Mouse (Mus musculus) c-Kit-positive CD71-positive TER-119-negative erythroid progenitor cells, embryonic 14.5 days (primary cell): Measurements from ENCODE around the gene Fam114a1.

Experiments used
- DNase-seq: peaks from one replicate; pipeline ENCODE4 v3.0.0-alpha.2; 2013; ENCODE audit warnings: low read depth

The Fam114a1 gene

GRCm38 (mm10) chr5:65057596-65057995, 87.7 kb downstream of the Fam114a1 start:
- DNase-seq, result no peak

- DNase-seq, result no peak
Observed at GRCm38 (mm10) chr5:65059806-65060205, 89.9 kb downstream of the Fam114a1 start.

GRCm38 (mm10) chr5:65062236-65062635, 92.4 kb downstream of the Fam114a1 start:
- no peak for DNase-seq

GRCm38 (mm10) chr5:65063266-65063665, 93.4 kb downstream of the Fam114a1 start:
- DNase-seq, result no peak

DNA sequence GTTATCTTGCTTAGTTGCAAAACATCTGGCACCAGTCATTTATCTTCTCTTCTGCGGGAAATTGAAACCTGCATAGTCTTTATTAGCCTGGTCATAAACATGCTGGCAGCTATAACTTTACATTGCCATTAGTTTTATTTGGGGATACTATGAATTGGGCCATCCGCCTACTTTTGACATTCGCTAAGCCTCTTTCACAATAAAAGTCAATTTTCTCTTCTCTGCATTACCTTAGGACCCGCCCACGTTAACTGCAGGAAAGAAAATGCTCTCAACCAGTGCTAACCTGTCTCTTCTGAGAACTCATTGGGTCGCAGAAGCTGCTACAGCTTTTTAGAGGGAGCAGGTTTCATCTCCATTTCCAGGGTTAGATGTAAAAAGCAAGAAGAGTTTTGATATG, 98.3 kb downstream of the Fam114a1 start:
- DNase-seq, result no peak

DNA sequence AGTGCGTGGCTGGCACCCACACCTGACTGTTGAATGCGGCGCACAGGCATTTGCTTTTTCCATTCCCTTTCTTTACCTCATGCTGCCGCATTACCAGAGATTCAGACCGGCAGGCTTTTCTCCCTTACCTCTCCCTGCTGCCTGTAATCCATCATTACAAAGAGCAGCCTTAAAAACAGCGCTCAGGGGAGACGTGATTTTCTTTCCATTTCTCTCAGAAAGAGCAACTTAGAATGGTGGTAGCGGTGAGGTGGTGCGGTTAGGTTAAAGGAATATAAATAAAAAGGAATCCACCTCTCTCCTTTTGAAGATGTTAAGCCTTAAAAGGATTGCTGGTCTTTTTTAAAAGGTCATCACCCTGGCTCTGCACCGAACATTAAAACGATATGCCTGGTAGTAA, 100.0 kb downstream of the Fam114a1 start:
- DNase-seq, result no peak

- no peak for DNase-seq
Observed at GRCm38 (mm10) chr5:65071689-65072118, 101.8 kb downstream of the Fam114a1 start.

DNA sequence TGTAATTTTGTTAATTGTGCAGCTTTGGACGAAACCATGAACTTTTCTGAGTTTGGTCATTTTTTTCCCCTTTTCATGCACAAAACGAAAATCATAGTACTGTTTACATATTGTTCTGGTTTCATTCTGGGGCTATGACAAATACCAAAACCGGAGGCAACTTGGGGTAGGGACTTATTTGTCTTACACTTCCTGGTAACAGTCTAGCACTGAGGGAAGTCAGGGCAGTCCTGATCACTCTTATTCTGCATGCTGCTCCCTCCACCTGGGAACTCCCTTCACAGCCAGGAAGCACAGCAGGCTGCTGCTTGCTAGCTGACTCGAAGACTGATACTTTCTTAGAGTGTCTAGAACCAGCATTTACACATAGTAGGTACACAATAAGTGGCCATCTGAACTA, 103.4 kb downstream of the Fam114a1 start:
- DNase-seq, result no peak

DNA sequence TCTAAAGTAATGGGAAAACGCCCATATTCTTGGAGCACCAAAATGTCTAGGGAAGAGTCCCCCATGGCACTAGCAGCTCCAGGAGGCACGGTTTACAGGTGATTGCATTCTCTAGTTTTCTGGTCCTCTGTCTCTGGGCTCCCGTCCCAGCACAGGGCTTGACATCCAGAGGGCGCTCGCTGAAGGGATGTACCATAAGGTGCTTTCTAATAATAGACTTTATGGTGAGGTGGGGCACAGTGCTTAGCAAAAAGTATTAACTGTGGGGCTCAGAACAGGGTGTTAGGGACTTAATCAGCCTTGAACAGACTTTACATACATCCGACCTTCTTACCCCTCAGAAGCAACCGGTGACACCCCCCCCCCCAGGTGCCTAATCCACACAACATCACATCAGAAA, 104.8 kb downstream of the Fam114a1 start:
- DNase-seq, result no peak

- no peak for DNase-seq
Observed at GRCm38 (mm10) chr5:65076087-65076486, 106.2 kb downstream of the Fam114a1 start.

GRCm38 (mm10) chr5:65076748-65077147, 106.9 kb downstream of the Fam114a1 start:
- DNase-seq, result no peak

GRCm38 (mm10) chr5:65078081-65078480, 108.2 kb downstream of the Fam114a1 start:
- no peak for DNase-seq

DNA sequence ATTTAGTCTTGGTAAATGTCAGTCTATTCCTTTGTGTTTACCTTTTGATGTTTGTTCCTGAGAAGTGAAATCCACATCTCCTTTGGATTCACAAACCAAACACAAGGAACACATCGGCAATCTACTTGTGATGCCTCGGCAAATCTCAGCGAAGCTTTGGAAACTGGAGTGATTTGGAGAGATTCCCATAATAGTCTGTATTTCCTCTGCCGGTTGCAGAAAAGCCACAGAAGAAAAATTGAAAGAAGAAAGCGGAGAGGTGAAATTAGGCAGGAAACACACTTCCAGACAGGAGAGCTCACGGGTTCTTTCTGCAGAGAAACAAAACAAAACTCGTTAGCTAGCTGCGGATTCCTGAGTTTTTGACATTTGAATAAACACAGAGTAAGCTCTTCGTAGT, 110.0 kb downstream of the Fam114a1 start:
- no peak for DNase-seq

- no peak for DNase-seq
Observed at GRCm38 (mm10) chr5:65081836-65082235, 112.0 kb downstream of the Fam114a1 start.

DNA sequence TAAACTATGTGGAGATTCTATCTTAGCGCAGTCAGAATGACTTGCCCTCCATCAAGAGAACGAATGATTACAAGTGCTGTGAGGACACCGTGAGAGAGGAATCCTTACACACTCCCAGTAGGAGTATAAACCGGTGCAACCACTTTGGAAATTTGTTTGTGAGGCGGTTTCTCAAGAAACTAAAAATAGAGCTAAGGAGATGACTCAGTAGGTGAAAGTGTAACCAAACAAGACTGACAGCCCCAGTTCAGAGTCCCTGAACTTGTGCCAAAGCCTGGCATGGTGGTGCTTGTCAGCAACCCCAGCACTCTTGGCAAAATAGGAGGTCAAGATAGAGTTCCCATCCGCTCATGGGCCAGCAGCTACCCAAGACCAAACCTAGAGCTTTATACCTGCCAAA, 116.7 kb downstream of the Fam114a1 start:
- no peak for DNase-seq

- no peak for DNase-seq
Observed at GRCm38 (mm10) chr5:65089707-65090106, 119.8 kb downstream of the Fam114a1 start.

DNA sequence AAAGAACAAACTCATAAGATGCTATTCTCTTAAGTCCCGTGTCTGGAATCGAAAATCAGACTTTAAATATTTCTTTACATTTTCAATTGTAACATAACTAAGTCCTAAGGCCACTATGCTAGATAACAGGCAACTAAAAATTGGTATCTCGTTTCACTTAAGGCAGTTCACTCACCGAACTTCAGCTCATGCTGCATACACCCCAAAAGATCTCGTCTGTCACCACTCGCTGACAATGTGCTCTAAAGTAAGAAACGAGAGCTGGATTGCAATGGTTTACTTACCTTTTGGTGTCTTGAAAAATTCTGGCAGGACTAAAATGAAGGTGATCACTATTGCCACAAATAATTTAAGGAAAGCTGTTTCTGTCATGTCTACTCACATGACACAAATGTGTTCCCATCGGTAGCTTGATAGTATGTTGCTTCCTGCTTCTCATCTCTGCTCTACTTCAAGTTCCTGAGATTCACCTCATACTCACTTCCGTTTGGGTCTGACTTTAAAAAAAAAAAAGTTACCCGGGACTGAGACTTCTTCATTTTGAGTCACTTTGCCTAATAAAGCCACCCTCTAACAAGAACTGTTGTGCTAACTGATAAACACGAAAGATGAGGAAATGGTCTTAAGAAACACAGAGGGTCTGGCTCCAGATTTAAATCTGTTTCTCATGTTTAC, 121.5 kb downstream of the Fam114a1 start:
- DNase-seq, result no peak
